Mouse (Mus musculus): ENCODE measurements around the gene Irgc1.

DNA sequence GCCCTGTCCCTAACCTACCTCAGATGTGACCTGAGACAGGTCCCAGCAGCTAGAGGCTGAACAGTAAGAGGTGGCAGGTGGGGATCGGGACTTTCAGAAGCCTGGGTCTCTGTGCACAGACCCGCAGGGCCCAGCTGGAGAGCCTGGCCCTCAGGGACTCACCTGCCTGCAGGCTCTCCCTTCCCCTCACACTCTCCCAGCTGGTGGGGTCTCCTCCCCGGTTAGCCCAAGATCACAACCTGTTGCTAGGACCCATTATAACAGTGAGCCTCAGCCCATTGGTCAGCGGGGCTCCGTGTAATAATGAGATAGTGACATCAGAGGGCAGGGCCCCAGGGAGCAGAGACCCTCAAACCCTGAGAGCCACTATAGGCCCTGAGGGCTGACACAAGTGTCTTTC lies 16.8 kb downstream of the Irgc1 start:
- TF ChIP-seq CTCF (IDR thresholded peaks at IDR 0.05; ENCODE audit: low read depth, low read length) (no peak), GATA1 (IDR thresholded peaks at IDR 0.05; ENCODE audit: borderline replicate concordance, low read length) (no peak), POLR2AphosphoS5 (IDR thresholded peaks at IDR 0.05; ENCODE audit: insufficient replicate concordance, low read depth, low read length) (no peak)
